Mouse (Mus musculus) ES-Bruce4 (cell line): ENCODE measurements around the gene Rbms3.

ENCODE experiments used
- CTCF ChIP-seq: IDR thresholded peaks from one replicate; pipeline ENCODE4 v1.8.1; 2011; ENCODE audit warnings: low read depth, low read length
- POLR2A ChIP-seq: IDR thresholded peaks from one replicate; pipeline ENCODE4 v1.8.1; 2011; ENCODE audit warnings: low read length; ENCODE audit not compliant: insufficient read depth

DNA sequence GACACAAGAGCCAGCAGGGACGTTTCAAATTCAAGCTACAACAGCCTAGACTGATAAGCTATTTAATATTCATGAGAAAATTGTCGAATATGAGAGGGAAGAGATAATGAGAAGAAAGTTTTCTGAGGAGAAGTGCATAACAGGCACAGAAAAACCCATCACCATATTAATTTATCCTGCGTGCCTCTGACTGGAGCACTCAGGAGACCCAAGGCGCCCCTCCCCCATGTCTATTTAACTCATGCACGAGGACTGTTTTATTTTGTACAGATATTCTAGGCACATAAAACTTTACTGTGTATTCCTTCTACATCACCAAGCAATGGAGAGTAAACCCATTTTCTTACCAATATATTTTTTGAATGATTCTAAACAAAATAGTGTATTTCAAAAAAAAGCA is 33.6 kb downstream of the Rbms3 start:
- TF ChIP-seq CTCF (no peak), POLR2A (no peak)
